Comparison of ENCODE assay signal across 8 mouse cellular contexts in the genomic region with DNA sequence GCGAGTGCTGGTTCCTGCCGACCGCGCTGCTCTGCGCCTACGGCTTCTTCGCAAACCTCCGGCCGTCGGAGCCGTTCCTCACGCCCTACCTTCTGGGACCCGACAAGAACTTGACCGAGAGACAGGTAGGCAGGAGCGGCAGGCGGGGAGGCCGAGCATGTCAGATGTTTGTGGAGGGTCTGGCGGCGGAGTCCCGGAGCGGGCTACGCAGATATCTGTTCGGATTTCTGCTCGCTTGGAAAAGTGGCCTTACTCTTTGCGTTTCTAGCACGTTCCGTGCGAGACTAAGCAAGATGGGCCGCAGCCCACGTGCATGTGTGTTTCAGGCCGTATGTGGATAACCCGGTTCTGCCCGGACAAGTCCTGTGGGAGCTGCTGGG. TPM values are rescaled to one million over a fixed set of nuclear protein-coding genes. Genes with fewer than 3 reads are reported as not detected.
A peak's percentile ranks its signal among the peaks of the same experiment; 100 is the strongest.
DNase-seq lines count a peak whose midpoint lies in the region; ATAC-seq and TF ChIP-seq lines count a peak whose summit lies in the region.

No protein-coding gene starts in this region.

- no peaks in the 10 kb centered on the region for H3K36me3 ChIP-seq in testis, adult 2 months (ENCODE audit: control insufficient read depth, insufficient read depth, low read length)
- H3K36me3 ChIP-seq in hindbrain, embryonic 14.5 days (replicated peaks; ENCODE audit: control insufficient read depth, insufficient read depth): no peaks in the 10 kb centered on the region
- no peaks in the 10 kb centered on the region for H3K36me3 ChIP-seq in midbrain, embryonic 11.5 days (ENCODE audit: control insufficient read depth, insufficient read depth, low read length)

- H3K27ac ChIP-seq in cerebellum, adult 2 months (ENCODE audit: insufficient read depth, low read length): peak overlapping the region; percentile 32; the same call in 1 of the 2 replicates
- peak overlapping the region; percentile 67 for H3K27ac ChIP-seq in testis, adult 2 months (ENCODE audit: control insufficient read depth, insufficient read depth, low read depth, low read length)
- peak overlapping the region; percentile 74 for H3K27ac ChIP-seq in hindbrain, embryonic 14.5 days
- peak overlapping the region; percentile 25 for H3K27ac ChIP-seq in midbrain, embryonic 11.5 days (ENCODE audit: low read depth, low read length)

- H3K4me2 ChIP-seq in hindbrain, embryonic 14.5 days (replicated peaks): peak overlapping the region; percentile 80
- H3K4me2 ChIP-seq in midbrain, embryonic 11.5 days: peak overlapping the region; percentile 80

- no peak for TF ChIP-seq CTCF in cerebellum, adult 2 months (IDR thresholded peaks at IDR 0.05; ENCODE audit: borderline replicate concordance, insufficient read depth, low read depth, low read length)
- TF ChIP-seq CTCF in testis, adult 2 months (IDR thresholded peaks at IDR 0.05; ENCODE audit: control insufficient read depth, insufficient read depth, insufficient replicate concordance, low read depth, low read length): no peak

- ATAC-seq in hindbrain, embryonic 14.5 days (ENCODE audit: low FRiP score): no peak; the same call in 1 of the 2 replicates
- no peak for ATAC-seq in midbrain, embryonic 11.5 days (ENCODE audit: low FRiP score)
- ATAC-seq in erythroid progenitor cell, adult 5-6 weeks (replicated peaks; ENCODE audit: low FRiP score, poor library complexity, severe bottlenecking): no peak; the same call in none of the 2 replicates

- no peaks in the 10 kb centered on the region for H3K27me3 ChIP-seq in cerebellum, adult 2 months (ENCODE audit: control insufficient read depth, insufficient read depth, low read length)
- no peaks in the 10 kb centered on the region for H3K27me3 ChIP-seq in testis, adult 2 months (ENCODE audit: control insufficient read depth, insufficient read depth, low read length)
- no peaks in the 10 kb centered on the region for H3K27me3 ChIP-seq in hindbrain, embryonic 14.5 days (ENCODE audit: control insufficient read depth, insufficient read depth, low read length)
- peaks cover 2% of the 10 kb centered on the region; the same call in 1 of the 2 replicates for H3K27me3 ChIP-seq in midbrain, embryonic 11.5 days (ENCODE audit: control insufficient read depth, insufficient read depth, low read length)

- peak overlapping the region; percentile 78 for H3K4me3 ChIP-seq in cerebellum, adult 2 months (replicated peaks; ENCODE audit: insufficient read depth, low read depth, low read length)
- H3K4me3 ChIP-seq in testis, adult 2 months (ENCODE audit: control insufficient read depth, low read depth, low read length): peak overlapping the region; percentile 90
- H3K4me3 ChIP-seq in hindbrain, embryonic 14.5 days (replicated peaks; ENCODE audit: low read length): peak overlapping the region; percentile 76
- H3K4me3 ChIP-seq in midbrain, embryonic 11.5 days (ENCODE audit: low read depth, low read length): peak overlapping the region; percentile 63

- no peak for DNase-seq in cerebellum, adult 2 months
- DNase-seq in cerebellum, adult 8-10 months: no peak
- no peak for DNase-seq in testis, postnatal 14 days (ENCODE audit: low spot score)
- peak; percentile 54 for DNase-seq in hindbrain, embryonic 14.5 days (ENCODE audit: low spot score)
- peak; percentile 96 for DNase-seq in midbrain, embryonic 11.5 days (ENCODE audit: low spot score, missing footprints)
- DNase-seq in Muller cell, postnatal 12 days (ENCODE audit: inconsistent ontology term): no peak

- no peaks in the 10 kb centered on the region for H3K9me3 ChIP-seq in hindbrain, embryonic 14.5 days (ENCODE audit: control insufficient read depth, low read length)
- no peaks in the 10 kb centered on the region for H3K9me3 ChIP-seq in midbrain, embryonic 11.5 days (ENCODE audit: control insufficient read depth, low read length)

- H3K9ac ChIP-seq in hindbrain, embryonic 14.5 days: peak overlapping the region; percentile 60
- peak overlapping the region; percentile 69 for H3K9ac ChIP-seq in midbrain, embryonic 11.5 days (ENCODE audit: low read length)

- H3K4me1 ChIP-seq in cerebellum, adult 2 months (ENCODE audit: control insufficient read depth, insufficient read depth, low read length): peaks cover 4% of the 10 kb centered on the region; the same call in 1 of the 2 replicates
- peaks cover 12% of the 10 kb centered on the region for H3K4me1 ChIP-seq in testis, adult 2 months (ENCODE audit: control insufficient read depth, insufficient read depth, low read length)
- H3K4me1 ChIP-seq in hindbrain, embryonic 14.5 days (replicated peaks; ENCODE audit: control insufficient read depth, insufficient read depth, low read length): peaks cover 22% of the 10 kb centered on the region
- peaks cover 12% of the 10 kb centered on the region for H3K4me1 ChIP-seq in midbrain, embryonic 11.5 days (ENCODE audit: control insufficient read depth, insufficient read depth, low read length)

- under 1% methylated on average over 33 of the region's 33 CpGs for WGBS in cerebellum, adult 2 months
- WGBS in hindbrain, embryonic 14.5 days: under 1% methylated on average over 32 of the region's 33 CpGs
- under 1% methylated on average over 33 of the region's 33 CpGs for WGBS in midbrain, embryonic 11.5 days

- no peak for TF ChIP-seq POLR2A in cerebellum, adult 2 months (IDR thresholded peaks at IDR 0.05; ENCODE audit: borderline replicate concordance, insufficient read depth, low read length)
- no peak for TF ChIP-seq POLR2A in testis, adult 2 months (IDR thresholded peaks at IDR 0.05; ENCODE audit: control insufficient read depth, low read depth, low read length)

RNA-seq across cellular contexts. Expression of a gene that starts 0.5 kb away (rescaled TPM):
- 17.2 and 19.2 TPM in 2 replicates for polyA plus RNA-seq in cerebellum, adult 2 months (2012; rRNA removed)
- polyA plus RNA-seq in testis, adult 2 months (2012; rRNA removed): 17.8 and 23.3 TPM in 2 replicates
- 8.1 and 11.8 TPM in 2 replicates for polyA plus RNA-seq in hindbrain, embryonic 14.5 days (2014; fragmentation: Nextera tagmentation; extraction: Ambion mirVana)
- 11.1 and 14.1 TPM in 2 replicates for polyA plus RNA-seq in midbrain, embryonic 11.5 days (2014; fragmentation: Nextera tagmentation; extraction: Ambion mirVana)
- total RNA-seq in erythroid progenitor cell, adult 5-6 weeks (2015; ENCODE audit: low replicate concordance): 16.2 and 21.8 TPM in 2 replicates
- 1.6 and 5.4 TPM in 2 replicates for total RNA-seq in erythroid progenitor cell, adult 5-6 weeks (2017; ENCODE audit: low replicate concordance)

RNA-seq across cellular contexts. Expression of a gene that starts 26.1 kb away (rescaled TPM):
- polyA plus RNA-seq in cerebellum, adult 2 months (2012; rRNA removed): 16.6 and 18.6 TPM in 2 replicates
- 112 TPM in 2 replicates for polyA plus RNA-seq in testis, adult 2 months (2012; rRNA removed)
- 23.4 and 24.5 TPM in 2 replicates for polyA plus RNA-seq in hindbrain, embryonic 14.5 days (2014; fragmentation: Nextera tagmentation; extraction: Ambion mirVana)
- polyA plus RNA-seq in midbrain, embryonic 11.5 days (2014; fragmentation: Nextera tagmentation; extraction: Ambion mirVana): 16.4 and 18.2 TPM in 2 replicates
- 1.7 and 15.5 TPM in 2 replicates for total RNA-seq in erythroid progenitor cell, adult 5-6 weeks (2015; ENCODE audit: low replicate concordance)
- total RNA-seq in erythroid progenitor cell, adult 5-6 weeks (2017; ENCODE audit: low replicate concordance): 8.4 and 9.0 TPM in 2 replicates

RNA-seq across cellular contexts. Expression of a gene that starts 54.6 kb away (rescaled TPM):
- 12.2 and 13.6 TPM in 2 replicates for polyA plus RNA-seq in cerebellum, adult 2 months (2012; rRNA removed)
- polyA plus RNA-seq in testis, adult 2 months (2012; rRNA removed): 39.0 and 42.8 TPM in 2 replicates
- polyA plus RNA-seq in hindbrain, embryonic 14.5 days (2014; fragmentation: Nextera tagmentation; extraction: Ambion mirVana): 25.8 and 26.2 TPM in 2 replicates
- polyA plus RNA-seq in midbrain, embryonic 11.5 days (2014; fragmentation: Nextera tagmentation; extraction: Ambion mirVana): 29.9 and 30.0 TPM in 2 replicates
- 3.8 and 14.1 TPM in 2 replicates for total RNA-seq in erythroid progenitor cell, adult 5-6 weeks (2015; ENCODE audit: low replicate concordance)
- total RNA-seq in erythroid progenitor cell, adult 5-6 weeks (2017; ENCODE audit: low replicate concordance): 5.3 and 13.7 TPM in 2 replicates

RNA-seq across cellular contexts. Expression of a gene that starts 58.0 kb away (rescaled TPM):
- polyA plus RNA-seq in cerebellum, adult 2 months (2012; rRNA removed): 19.2 and 20.6 TPM in 2 replicates
- polyA plus RNA-seq in testis, adult 2 months (2012; rRNA removed): 15.2 and 16.9 TPM in 2 replicates
- polyA plus RNA-seq in hindbrain, embryonic 14.5 days (2014; fragmentation: Nextera tagmentation; extraction: Ambion mirVana): 25.8 and 29.2 TPM in 2 replicates
- polyA plus RNA-seq in midbrain, embryonic 11.5 days (2014; fragmentation: Nextera tagmentation; extraction: Ambion mirVana): 25.3 and 26.8 TPM in 2 replicates
- total RNA-seq in erythroid progenitor cell, adult 5-6 weeks (2015; ENCODE audit: low replicate concordance): 5.4 and 11.3 TPM in 2 replicates
- 10.1 and 17.5 TPM in 2 replicates for total RNA-seq in erythroid progenitor cell, adult 5-6 weeks (2017; ENCODE audit: low replicate concordance)

Comparison
In these comparisons a context has a peak if more than half of its experiments do, and no peak if none do; other contexts are left out.
1. DNase-seq: peak in hindbrain, embryonic 14.5 days (single experiment) and midbrain, embryonic 11.5 days (single experiment); none in cerebellum, adult 2 months (0 of 2), cerebellum, adult 8-10 months (single experiment), testis, postnatal 14 days (single experiment) and Muller cell, postnatal 12 days (single experiment).
2. Peak in every context shown above with its lines, with median percentiles within 50 percentile points of each other: H3K27ac ChIP-seq and H3K4me3 ChIP-seq.